Mouse (Mus musculus): Measurements from ENCODE around the gene Ccdc71l. TPM values are rescaled to one million over a fixed set of nuclear protein-coding genes. Genes with fewer than 3 reads are reported as not detected.

Gene Ccdc71l
- 0.55 TPM for polyA plus RNA-seq (2017; shearing (Covaris generic))

DNA sequence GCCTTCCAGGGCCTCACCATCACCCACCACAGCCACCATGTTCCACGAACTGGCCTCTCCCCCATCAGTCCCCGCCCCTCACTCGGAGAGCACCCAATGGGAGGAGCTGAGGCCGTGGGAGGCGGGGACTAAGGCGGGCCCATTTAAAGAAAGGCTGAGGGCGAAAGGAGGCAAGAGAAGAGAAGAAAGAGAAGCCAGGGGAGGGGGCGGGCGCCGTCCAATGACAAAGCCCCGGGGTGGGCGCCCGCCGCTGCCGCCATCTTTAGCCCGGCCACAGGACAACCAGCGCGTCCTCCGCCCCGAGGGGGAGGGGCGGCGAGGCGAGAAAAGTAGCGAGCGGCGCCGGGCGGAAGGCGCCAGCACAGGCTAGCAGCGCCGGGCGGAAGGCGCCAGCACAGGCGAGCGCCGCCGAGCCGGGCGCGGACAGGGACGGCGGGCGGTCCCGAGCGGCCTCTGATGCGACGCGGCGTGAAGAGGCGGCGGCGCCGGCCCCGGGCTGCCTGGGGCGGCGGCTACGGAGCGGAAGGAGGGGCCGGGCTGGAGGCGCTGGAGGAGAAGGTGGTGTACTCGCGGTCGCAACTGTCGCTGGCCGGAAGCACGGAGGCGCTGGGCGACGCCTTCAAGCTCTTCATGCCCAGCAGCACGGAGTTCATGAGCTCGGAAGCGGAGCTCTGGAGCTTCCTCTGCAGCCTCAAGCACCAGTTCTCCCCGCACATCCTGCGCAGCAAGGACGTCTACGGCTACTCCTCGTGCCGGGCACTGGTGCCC is at the start of gene Ccdc71l:
Ccdc71l (plus strand) TSS at position 177 of the 768 bp plus-strand sequence.

Other genes with a start within 250 kb of the Ccdc71l start
- gene Pik3cg, start 170.0 kb upstream of the Ccdc71l start, polyA plus RNA-seq (2017; shearing (Covaris generic)): 40.7 TPM